Mouse (Mus musculus) megakaryocyte, adult 5-6 weeks (primary cell): ENCODE results near the gene Zmat5. TPM values are rescaled to one million over a fixed set of nuclear protein-coding genes. Genes with fewer than 3 reads are reported as not detected.

Experiments used
- ATAC-seq: 2 replicates; pipeline ENCODE4 v1.8.0; 2016; ENCODE audit warnings: mild to moderate bottlenecking, inconsistent platforms; ENCODE audit not compliant: poor library complexity, severe bottlenecking
- total RNA-seq, 2 experiments: library from RNA; stranded (forward) in 1 of 2; stranded (reverse) in 1 of 2; fragments of 153-499, 151-499 nt in 1 of 2; fragments of 221-1000, 200-1000 nt in 1 of 2; gene quantifications; 2 replicates each; pipeline versions ENCODE4 v1.2.3 to v1.2.4; 2015 to 2017

Gene Zmat5
- total RNA-seq, 2 experiments from 2014 or later, result 12.5 to 35.2 TPM

GRCm38 (mm10) chr11:4769293-4769692, 64.8 kb downstream of the Zmat5 start:
- no peak for ATAC-seq

DNA sequence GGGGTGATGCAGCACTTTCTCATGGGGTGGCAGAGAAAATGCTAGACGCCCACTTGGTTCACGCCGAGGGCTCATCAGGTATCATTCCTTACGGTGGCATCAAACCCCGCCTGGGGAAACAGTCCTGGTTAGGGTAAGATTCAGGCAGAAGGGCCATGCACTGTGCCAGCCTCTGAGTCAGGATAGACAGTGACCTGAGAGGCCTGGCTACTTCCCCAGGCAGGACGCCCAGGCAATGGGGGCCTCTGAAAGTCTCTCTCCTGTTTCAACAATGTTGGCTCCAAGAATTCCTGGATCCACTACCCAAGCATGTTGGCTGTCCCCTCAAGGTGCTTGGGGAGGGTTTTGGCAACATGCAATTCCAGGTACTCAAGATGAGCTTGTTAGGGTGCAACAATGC, 65.4 kb downstream of the Zmat5 start:
- no peak for ATAC-seq

DNA sequence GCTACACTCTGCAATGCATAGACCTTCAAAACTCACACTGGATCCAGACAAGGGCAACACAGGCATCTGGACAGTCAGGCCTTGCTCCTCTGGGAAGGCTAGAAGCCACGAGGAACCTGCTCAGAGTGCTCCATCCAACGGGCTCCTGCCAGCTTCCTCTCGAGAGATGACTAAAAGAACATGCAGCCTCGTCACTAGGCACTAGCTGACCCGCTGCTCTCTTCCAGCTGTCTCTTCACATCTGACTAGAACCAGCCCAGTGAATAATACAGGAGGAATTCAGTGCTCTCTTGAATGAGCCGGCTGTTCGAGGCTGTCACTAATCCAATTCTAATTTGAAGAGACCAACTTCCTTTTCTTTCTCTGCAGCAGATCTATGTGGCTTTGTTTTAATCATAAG, 67.3 kb downstream of the Zmat5 start:
- ATAC-seq, result no peak

DNA sequence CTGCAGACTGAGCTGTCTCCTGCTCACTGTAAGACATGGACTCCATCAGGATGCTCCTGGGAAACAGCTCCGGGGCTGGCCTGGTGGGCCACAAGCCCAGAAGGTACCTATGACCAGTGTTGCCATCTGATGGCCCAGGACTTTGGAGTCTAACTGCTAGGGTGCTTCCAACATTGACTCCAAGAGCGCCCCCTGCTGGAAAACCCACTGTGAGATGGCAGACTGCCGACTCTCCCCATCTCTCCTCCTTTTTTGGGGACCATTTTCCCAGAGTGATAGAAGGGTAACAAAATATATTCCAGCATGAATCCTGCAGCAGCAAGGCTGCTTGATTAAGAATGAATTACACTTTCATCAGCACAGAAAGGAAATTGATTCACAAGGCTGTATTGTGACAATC, 68.4 kb downstream of the Zmat5 start:
- no peak for ATAC-seq

GRCm38 (mm10) chr11:4780927-4781326, 76.4 kb downstream of the Zmat5 start:
- ATAC-seq, result no peak

GRCm38 (mm10) chr11:4783116-4783515, 78.6 kb downstream of the Zmat5 start:
- ATAC-seq, result no peak

GRCm38 (mm10) chr11:4784629-4785142, 80.2 kb downstream of the Zmat5 start:
- peak; percentile 64 for ATAC-seq

Other genes with a start within 250 kb of the Zmat5 start
- 44.1 and 47.0 TPM in 2 replicates for gene Mtmr3, start 109.8 kb upstream of the Zmat5 start, total RNA-seq (2015)
- gene Mtmr3, start 109.8 kb upstream of the Zmat5 start, total RNA-seq (2017), result 71.1 and 77.2 TPM in 2 replicates
- not detected in 2 replicates for gene Gm11032, start 84.6 kb upstream of the Zmat5 start, total RNA-seq (2015)
- not detected in 2 replicates for gene Gm11032, start 84.6 kb upstream of the Zmat5 start, total RNA-seq (2017)
- 14.4 and 14.6 TPM in 2 replicates for gene Ascc2, start 66.9 kb upstream of the Zmat5 start, total RNA-seq (2015)
- gene Ascc2, start 66.9 kb upstream of the Zmat5 start, total RNA-seq (2017), result 15.7 and 16.0 TPM in 2 replicates
- gene Uqcr10, start 336 bp upstream of the Zmat5 start, total RNA-seq (2015), result 135 and 148 TPM in 2 replicates
- gene Uqcr10, start 336 bp upstream of the Zmat5 start, total RNA-seq (2017), result 73.7 and 87.8 TPM in 2 replicates
- not detected in 2 replicates for gene Cabp7, start 42.1 kb downstream of the Zmat5 start, total RNA-seq (2015)
- not detected in 2 replicates for gene Cabp7, start 42.1 kb downstream of the Zmat5 start, total RNA-seq (2017)
- gene Nf2, start 144.9 kb downstream of the Zmat5 start, total RNA-seq (2015), result 12.4 and 12.6 TPM in 2 replicates
- gene Nf2, start 144.9 kb downstream of the Zmat5 start, total RNA-seq (2017), result 36.7 and 55.3 TPM in 2 replicates
- gene Nipsnap1, start 169.3 kb downstream of the Zmat5 start, total RNA-seq (2015), result 1.8 and 3.1 TPM in 2 replicates
- 3.9 and 5.9 TPM in 2 replicates for gene Nipsnap1, start 169.3 kb downstream of the Zmat5 start, total RNA-seq (2017)
- gene Thoc5, start 190.6 kb downstream of the Zmat5 start, total RNA-seq (2015), result 14.0 and 16.5 TPM in 2 replicates
- 31.6 and 32.3 TPM in 2 replicates for gene Thoc5, start 190.6 kb downstream of the Zmat5 start, total RNA-seq (2017)
- gene Nefh, start 243.4 kb downstream of the Zmat5 start, total RNA-seq (2015), result 0.21 and 0.33 TPM in 2 replicates
- 0.22 and 0.28 TPM in 2 replicates for gene Nefh, start 243.4 kb downstream of the Zmat5 start, total RNA-seq (2017)